Mouse (Mus musculus) left cerebral cortex, adult 9 months (tissue): ENCODE results near the gene Pidd1.
"Not testable (repeated sequence)": the region's sequence is repeated elsewhere in the genome, so short reads cannot be mapped to it uniquely, and the experiment has no call there.

Source experiments
- DNase-seq, 2 experiments: peaks; one replicate each; pipeline ENCODE4 v3.0.0; 2022; ENCODE audit warnings: low spot score in 2 of 2

The Pidd1 gene

DNA sequence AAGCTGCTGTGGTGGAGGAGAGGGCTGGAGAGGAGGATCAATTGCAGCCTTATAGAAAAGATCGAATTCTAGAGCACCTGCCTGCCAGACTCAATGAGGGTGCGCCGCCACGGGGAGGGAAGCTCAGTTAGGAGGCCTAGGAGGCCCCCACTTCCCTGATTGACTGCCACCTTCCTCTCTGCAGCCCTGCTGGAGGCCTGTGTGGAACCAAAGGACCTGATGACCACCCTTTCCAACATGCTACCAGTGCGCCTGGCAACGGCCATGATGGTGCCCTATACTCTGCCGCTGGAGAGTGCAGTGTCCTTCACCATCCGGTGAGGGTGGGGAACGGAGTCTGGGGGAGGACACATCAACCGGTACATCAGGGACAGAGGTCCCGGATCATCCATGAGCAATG, 14.8 kb upstream of the Pidd1 start:
- no peak for DNase-seq

DNA sequence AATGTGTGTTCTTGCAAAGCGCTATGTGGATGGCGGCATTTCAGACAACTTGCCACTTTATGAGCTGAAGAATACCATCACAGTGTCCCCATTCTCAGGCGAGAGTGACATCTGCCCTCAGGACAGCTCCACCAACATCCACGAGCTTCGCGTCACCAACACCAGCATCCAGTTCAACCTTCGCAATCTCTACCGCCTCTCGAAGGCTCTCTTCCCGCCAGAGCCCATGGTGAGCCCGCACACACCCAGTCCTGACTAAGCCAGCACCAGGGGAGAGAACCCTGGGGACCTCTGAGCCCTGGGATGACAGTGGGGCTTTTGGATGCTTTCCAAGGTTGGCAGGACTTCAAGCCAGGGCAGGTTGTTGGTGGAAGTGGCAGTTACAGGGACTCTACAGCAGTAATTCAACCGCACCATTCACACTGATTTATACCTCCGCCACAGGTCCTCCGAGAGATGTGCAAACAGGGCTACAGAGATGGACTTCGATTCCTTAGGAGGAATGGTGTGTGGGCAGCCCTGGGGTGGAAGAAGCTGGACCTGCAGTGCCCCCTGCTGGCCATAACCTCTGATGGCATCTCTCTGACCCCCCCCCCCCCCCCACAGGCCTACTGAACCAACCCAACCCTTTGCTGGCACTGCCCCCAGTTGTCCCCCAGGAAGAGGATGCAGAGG, 14.3 kb upstream of the Pidd1 start:
- DNase-seq, result no peak

DNA sequence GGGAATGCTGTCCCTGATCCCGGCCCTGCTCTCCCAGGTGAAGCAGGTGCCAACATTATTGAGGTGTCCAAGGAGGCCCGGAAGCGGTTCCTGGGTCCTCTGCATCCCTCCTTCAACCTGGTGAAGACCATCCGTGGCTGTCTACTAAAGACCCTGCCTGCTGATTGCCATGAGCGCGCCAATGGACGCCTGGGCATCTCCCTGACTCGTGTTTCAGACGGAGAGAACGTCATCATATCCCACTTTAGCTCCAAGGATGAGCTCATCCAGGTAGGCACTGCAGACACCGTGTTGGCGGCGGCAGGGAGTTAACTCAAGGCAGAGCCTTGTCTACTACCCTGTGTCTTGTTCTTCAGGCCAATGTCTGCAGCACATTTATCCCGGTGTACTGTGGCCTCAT, 13.4 kb upstream of the Pidd1 start:
- no peak for DNase-seq

DNA sequence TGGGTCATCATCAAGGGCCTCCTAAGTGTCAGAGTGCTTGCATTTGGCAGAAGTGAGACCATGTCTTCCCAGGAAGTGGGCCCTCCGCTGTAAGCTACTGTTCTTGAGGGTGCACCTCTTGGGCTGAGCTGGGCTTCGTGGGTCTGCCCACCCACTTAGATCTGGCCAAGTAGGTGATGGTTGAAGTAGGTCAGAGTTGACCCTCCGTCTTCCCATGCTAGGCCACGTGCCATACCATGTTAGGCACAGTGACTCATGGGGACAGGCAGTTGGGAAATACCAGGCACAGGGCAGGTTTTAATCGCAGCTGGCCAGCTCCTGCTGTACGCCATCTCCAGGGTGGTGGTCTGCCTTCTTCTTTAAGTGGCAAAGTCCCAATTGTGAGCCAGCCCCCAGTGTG, 12.9 kb upstream of the Pidd1 start:
- DNase-seq, result no peak

DNA sequence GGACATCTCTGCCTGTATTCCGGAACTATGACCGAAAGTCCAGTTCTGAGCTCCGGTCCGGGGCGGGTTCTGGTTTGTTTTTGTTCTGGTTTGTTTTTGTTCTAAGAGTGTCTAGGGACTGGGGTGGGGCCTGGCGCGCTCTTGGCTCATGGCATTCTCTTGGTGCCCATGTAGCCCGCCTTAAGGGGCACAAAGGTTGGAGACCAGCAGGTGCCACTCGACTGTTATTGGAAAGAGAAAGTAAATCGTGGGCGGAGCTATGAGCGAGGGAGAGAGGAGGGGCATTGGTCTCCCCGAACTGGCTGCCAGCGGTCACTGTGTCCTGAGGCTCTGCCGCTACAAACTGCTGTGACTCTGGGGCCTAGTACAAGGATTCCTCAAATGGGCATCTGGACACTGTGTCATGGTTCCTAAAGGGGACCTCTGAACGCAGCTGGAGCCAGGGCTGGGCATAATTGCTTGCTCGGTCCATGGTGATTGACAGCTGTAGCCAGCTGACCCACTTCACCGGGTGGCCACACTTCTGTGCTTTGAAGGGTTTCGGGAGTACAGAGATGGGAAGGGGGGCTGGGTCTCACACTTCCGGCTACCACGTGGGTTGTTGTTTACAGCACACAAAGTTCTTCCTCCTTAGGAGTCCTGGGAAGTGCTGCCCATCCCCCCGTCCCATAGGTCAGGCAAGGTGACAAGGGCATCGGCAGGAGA, 11.9 kb upstream of the Pidd1 start:
- DNase-seq, result no peak

DNA sequence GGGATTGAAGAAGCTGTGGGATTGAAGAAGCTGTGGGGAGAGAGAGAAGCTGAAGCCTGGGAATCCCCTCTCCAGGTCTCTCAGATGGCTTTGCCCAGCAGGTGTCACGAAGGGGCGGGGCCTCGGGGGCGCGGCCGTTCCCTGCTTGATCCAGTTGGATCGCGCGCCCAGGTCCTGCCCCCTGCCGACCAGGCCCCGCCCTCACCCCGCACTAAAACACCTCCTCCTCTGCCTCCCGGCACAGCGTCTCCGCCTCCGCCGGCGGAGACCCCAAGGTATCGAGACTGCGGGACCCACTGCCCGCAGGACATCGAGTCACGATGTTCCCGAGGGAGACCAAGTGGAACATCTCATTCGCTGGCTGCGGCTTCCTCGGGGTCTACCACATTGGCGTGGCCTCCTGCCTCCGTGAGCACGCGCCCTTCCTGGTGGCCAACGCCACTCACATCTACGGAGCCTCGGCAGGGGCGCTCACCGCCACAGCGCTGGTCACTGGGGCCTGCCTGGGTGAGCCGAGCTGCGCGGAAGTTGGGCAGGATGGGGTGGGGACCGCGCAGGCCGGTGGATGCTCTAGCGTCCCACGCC, 11.2 kb upstream of the Pidd1 start, which contains the start of gene Pnpla2:
Pnpla2 (plus strand) TSS at position 232 of the 585 bp plus-strand sequence.
- peak in 1 of 2 experiments; percentile 89 for DNase-seq

DNA sequence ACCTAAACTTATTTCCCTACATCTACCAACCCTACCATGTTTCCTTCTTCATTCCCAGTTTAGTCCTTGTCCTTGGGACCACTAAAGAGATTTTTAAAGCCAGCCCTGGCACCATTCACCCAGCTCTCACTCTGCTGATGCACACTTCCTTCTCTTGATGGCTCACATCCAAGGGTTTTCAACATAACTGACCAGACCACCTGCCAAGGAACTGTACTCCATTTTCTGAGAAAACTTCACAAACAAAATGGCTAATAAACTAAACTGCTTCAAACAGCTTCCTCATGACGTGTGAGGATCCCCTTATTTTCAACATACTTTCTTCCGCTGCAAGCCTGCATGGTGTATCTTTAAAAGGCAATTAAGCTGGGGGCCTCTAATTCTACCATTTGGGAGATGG, 9.8 kb upstream of the Pidd1 start:
- no peak for DNase-seq

DNA sequence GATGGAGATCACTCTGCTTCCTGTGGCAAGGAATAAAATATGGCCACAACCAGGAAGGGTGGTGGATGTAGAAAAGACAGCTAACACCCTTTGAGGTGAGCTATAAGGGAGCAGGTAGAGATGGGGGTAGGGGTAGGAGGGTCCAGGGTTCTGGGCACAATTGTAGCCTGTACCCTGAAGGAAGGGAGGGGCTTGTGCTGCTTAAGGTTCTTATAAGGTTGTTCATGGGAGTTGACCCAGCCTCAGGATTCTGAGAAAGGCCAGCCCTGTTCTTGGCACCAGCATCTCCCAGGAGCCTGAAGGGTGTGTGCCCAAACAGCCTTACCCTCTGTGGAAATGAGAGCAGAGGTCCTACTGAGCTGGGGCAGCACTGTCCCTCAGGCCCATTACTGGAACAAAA, 8.1 kb upstream of the Pidd1 start:
- DNase-seq, result no peak

DNA sequence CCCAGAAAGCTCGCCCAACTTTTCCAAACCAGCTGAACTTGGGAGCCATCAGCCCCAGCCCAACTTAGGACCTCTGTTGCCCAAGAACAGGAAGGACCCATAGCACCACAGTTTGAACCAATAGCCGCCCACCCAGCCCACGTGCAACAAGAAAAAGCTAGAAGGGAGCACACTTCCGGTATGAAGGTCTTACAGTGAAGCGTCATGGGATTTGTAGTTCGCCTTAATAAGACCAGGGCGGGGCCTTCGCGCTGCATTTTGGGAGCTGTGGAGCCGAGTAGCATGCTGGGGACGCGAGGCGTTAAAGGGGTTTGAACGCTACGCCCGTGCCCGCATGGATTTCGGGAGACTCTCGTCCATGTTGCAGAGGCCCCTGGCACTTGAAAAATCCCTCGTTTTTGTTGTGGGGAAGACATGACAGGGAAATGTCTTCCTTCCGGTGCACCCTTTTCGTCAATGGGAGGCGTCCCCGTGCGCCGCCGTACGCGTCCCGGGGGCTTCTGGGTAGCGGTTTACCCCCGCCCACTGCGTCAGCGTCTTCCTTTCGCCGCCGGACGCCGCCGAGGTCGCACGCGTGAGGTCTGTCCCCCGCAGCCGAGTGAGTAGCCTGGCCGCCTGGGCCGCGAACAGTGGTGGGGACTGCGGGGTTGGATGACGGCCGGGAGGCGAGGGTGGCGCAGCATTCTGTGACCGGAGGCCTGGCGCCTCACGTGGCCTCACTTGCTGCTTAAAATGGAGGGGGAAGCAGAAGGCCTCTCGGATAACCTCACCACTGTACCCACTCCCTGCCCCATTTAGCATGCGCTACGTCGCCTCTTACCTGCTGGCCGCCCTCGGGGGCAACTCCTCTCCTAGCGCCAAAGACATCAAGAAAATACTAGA, 3.5 kb upstream of the Pidd1 start, which contains the start of gene Rplp2:
Rplp2 (plus strand) TSS at position 261 of the 882 bp plus-strand sequence.
- peak; percentile 89 to 95 for DNase-seq

DNA sequence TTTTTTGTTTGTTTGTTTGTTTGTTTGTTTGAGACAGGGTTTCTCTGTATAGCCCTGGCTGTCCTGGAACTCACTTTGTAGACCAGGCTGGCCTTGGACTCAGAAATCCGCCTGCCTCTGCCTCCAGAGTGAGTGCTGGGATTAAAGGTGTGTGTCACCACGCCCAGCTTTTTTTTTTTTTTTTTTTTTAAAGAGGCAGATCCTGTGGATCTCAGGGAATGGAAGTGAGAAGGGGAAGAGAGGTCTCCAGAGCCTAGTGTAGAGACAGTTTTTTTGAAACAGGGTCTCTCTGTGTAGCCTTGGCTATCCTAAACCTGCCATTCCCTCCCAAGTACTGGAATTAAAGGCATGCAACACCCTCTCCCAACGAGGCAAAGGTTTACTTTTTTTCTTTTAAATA, 2.5 kb upstream of the Pidd1 start:
- not testable (repeated sequence) for DNase-seq

DNA sequence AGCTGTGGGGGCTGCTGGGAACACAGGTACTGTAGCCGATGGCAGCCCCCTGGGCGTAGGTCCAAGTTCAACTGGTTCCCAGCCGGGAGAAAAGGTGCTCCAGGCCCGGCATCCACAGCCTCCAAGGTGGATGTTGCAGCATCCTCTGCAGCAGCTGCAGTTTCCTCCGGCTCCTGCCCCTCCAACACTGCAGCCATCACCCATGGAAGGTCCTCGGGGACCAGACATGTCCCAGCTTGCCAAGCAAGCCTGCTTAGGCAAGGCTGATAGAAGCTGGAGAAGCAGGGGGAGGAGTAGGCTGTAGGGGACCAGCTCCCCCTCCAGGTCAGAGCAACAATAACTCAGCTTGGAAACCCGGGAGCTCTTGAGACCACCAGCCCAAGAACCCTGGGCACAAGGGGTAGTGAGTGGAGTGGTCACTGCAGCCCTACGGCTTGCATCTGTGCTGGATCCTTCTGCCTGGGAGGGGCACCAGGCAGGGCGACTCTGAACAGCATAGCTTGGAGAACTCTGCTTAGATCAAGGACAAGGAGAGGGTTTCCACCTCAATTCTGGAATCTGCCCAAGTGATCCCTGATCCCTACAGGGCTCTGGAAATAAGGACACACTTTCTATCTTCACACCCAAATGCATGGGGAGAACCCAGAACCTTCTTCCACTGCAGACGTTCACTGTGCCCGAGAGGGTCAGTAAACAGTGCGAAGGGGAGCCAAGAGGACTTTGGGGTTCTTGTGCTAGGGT, 574 bp downstream of the Pidd1 start:
- DNase-seq, result no peak

DNA sequence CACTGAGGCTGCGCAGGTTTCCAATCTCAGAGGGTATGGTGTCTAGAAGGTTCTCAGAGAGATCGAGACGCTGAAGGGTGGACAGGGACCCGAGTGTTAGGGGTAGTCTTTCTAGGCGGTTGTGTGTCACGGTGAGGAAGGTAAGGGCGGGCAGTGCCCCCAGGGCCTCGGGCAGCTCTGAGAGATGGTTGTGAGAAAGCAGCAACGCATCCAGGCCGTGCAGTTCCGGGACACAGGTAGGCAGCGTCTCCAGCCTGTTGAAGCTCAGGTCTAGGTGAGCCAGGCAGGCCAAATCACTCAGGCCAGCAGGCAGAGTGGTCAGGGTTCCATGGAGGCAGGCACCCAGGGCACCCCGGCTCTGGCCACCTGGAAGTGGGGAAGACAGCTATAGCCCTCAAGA, 1.6 kb downstream of the Pidd1 start:
- no peak for DNase-seq

DNA sequence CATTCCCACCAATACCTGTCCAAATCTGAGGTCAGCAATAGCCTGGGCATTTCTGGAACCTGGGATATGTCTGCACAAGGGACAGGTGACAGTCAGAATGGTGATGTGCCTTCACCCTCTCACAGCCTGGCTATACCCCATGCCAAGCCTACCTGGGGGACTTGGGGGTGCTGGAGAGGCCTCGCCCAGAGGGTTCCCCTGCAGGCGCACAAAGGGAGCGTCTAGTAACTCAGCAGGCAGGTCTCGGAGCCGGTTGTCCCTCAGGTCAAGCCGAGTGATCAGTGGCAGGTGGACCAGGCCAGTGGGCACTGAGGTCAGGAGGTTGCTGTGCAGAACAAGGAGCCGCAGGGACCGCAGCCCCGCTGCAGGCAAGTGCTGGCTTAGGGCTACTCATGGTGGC, 2.4 kb downstream of the Pidd1 start:
- DNase-seq, result no peak

DNA sequence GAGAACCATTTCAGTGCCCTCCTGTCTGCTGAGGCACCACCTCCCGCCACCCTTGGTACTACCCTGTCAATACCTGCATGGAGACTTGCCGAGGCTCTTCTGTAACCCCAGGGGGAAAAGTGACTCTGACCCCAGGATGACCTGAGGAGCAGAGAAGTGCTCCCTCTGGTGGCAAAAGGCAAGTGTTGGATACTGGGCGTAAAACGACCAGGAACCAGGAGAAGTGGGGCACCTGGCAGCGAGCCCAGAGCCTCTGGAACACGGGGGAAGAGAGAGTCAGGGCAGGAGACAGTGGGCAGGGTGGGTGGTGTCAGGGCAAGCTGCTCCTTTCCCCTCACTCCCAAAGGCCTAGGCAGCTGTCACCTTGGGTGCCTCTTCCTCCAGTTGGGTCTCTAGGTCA, 3.2 kb downstream of the Pidd1 start:
- no peak for DNase-seq

DNA sequence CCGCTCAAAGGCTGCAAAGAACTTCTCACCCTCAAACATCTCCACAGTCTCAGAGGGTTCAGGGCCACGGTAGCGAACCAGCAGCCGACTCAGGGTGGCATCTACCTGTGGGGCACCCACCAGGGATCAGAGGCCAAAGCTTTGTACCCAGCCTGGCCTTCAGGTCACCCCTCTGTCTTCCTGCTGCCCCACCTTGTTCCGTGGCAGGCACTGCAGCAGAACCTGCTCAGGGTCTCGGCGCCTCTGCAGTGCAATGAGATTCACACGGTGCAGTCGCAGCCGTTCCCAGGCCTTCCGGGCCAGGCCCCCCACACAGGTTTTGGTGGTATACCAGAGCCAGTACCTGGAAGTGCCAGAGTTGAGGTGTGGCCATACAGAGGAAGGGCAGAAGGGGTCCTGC, 4.0 kb downstream of the Pidd1 start:
- no peak for DNase-seq

DNA sequence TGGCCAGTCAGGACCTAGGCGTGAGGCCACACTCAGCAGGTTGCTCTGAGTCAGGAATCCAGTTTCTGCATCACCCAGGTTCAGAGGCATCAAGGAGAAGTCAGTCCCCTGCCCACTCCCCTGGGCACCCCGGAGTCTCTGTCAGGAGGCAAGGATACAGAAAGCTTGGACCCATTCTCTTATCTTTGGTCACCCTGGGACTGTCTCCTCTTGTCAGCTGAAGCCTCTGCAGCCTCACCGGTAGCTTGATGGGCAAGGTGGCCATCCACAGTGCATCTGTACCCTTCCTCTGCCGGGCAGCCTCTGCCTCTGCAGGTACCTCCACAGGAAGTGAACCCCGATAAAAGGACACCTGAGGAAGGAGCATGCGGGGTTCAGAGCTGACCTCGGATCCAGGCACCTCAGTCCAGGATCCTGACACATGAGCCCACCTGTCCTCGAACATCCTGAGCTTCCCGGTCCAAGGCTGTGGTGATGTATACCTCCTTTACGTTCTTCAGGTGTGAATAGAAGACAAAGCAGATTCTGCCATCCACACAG, 4.6 kb downstream of the Pidd1 start:
- no peak for DNase-seq

DNA sequence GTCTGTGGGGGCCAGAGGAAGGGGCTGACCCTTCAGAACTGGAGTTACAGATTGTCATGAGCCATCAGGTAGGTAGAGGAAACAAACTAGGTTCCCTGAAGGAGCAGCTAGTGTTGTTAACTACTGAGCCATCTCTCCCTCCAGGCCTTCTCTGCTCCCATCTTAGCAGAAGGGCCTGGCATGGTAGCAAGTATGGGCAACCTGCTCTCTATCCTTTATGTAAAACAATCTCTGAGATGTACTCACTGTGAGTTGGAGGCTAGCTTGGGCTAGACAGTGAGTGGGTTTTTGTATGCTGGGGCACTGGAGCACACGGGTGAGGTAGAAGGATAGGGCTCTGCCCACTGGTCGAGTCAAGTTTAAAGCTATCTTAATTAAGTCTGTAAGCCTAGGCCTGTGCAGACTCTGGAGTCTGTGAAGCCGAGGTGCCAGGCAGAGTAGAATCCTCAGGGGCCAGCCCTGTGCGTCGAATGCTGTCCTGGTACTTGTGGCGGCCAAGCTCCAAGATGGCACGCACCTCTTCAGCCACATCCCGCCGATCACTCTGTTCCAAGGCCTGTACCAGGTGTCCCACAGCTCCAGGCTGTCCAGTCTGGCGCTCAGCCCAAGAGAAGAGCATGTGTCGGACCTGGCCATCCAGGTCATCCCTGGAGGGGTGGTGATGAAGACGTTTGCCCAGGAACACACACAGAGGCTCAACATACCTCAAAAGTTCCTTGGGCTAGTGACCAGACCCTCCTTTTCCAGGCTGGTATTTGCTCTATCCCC, 5.4 kb downstream of the Pidd1 start:
- DNase-seq, result no peak

DNA sequence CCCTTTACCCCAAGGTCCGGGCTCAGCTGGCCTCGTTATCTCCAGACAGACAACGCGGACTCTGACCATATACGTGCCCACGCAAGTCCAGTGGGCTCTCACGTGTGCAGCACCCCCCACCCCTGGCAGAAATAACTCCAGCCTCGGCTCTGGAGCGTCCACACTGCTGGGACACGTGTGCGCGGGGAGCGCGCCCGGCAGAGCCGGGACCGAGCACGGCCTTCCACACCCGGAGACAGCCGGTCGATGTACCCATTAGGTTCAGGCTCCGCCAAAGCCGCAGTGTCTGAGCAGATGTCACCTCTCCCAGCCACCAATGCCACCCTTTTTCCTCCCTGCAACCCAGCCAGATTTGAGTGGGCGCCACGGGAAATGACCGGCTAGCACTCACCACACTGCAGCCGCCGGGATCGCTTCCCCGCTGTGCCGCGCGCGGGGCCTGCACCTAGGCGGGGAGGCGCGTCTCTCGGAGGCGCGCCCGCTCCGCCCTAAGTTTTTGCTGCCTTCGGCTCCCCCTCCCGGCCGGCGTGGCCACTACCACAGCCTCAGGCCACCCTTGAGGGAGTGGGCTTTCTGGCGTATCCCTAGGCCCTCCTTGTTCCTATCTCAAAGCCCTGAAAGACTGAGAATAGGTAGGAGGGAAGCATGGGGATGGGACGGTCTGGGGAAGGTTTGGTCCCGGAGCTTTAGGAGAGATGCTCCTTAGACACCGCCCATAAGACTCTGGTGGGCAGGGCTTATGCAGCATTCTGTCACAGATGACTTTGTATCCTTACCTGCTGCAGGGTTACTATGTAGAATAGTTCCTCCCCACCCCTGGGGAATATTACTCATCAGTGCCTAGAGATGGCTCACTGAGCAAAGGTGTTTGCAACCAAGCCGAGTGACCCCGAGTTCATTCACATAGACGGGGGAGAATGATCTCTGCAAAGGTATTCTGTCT, 6.4 kb downstream of the Pidd1 start, which contains the start of gene Slc25a22:
Slc25a22 (minus strand) TSS at position 715 of the 943 bp plus-strand sequence.
- DNase-seq, result peak in 1 of 2 experiments; percentile 80

DNA sequence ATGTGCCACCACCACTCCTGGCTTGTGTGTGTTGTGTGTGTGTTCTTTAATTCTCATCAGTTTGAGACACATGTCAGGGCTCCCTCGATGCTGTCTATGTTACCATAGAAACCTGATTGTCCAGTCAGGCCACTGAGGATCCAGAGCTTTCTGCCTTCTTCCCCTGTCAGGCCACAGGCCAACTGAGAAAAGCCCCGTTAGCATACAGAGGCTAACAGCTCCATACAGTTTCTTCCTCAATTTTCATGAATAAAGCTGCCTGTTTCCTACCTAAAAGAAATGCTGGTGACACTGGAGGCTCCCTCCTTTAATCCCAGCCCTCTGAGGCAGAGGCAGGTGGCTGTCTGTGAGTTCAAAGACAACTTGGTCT, 7.3 kb downstream of the Pidd1 start:
- no peak for DNase-seq
